Mouse (Mus musculus): ENCODE measurements around the gene Slc38a6.

DNA sequence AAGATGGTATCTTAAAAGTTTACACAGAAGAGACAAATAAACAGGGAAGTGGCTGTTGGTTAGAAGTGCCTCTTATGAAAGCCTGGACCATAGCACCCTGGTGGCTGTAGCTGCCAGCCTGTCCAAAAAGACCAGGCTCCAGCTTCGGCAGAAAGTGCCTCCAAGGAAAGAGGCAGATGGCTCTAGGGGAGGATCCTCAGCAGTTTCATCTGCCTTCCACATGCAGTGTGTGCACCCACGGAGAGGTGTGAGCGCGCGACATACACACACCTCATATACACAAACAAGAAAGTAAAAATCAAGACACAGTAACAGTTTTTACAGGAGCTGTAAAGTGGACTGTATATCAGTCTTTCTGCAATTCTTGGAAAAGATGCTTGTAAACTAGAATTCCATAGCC, 12.0 kb downstream of the Slc38a6 start:
- TF ChIP-seq REST (IDR thresholded peaks at IDR 0.05; ENCODE audit: insufficient read depth, insufficient read length) (no peak), USF1 (IDR thresholded peaks at IDR 0.05; ENCODE audit: low read depth) (no peak), POLR2A (IDR thresholded peaks at IDR 0.05; ENCODE audit: insufficient read length, low read depth) (no peak), MYOD1 (IDR thresholded peaks at IDR 0.05; ENCODE audit: control insufficient read depth in 1 of 3, insufficient read length in 2 of 3, low read depth in 2 of 3) (no peak)
